Mouse (Mus musculus) small intestine, adult 2 months (tissue): ENCODE results near the gene Tmem30c.

Experiments
- CTCF ChIP-seq: fragments of 200-500 bp; IDR thresholded peaks from 2 replicates; pipeline ENCODE4 v1.5.1; 2012; ENCODE audit warnings: low read depth, mild to moderate bottlenecking, control low read depth, inconsistent platforms, low read length, moderate library complexity, mixed read lengths; ENCODE audit not compliant: insufficient replicate concordance, insufficient read length; ENCODE audit errors: extremely low read depth
- POLR2A ChIP-seq: fragments of 200-500 bp; IDR thresholded peaks from 2 replicates; pipeline ENCODE4 v1.6.1; 2012; ENCODE audit warnings: low read depth, mild to moderate bottlenecking, control low read depth, inconsistent platforms, low read length, moderate library complexity

GRCm38 (mm10) chr16:57317882-57318636, 25.4 kb upstream of the Tmem30c start:
- TF ChIP-seq CTCF, result no peak
- TF ChIP-seq POLR2A, result no peak
